Mouse (Mus musculus) T-helper 2 cell (primary cell): ENCODE results near the gene Sdk2.

Experiments
- in situ Hi-C: fragments of 300-600 bp; cut with MboI, MseI; formaldehyde crosslinking; loops from one replicate; pipeline ENCODE4 v1.15.1; 2025; ENCODE audit warnings: high pct_unique_total_duplicates

The Sdk2 gene

DNA sequence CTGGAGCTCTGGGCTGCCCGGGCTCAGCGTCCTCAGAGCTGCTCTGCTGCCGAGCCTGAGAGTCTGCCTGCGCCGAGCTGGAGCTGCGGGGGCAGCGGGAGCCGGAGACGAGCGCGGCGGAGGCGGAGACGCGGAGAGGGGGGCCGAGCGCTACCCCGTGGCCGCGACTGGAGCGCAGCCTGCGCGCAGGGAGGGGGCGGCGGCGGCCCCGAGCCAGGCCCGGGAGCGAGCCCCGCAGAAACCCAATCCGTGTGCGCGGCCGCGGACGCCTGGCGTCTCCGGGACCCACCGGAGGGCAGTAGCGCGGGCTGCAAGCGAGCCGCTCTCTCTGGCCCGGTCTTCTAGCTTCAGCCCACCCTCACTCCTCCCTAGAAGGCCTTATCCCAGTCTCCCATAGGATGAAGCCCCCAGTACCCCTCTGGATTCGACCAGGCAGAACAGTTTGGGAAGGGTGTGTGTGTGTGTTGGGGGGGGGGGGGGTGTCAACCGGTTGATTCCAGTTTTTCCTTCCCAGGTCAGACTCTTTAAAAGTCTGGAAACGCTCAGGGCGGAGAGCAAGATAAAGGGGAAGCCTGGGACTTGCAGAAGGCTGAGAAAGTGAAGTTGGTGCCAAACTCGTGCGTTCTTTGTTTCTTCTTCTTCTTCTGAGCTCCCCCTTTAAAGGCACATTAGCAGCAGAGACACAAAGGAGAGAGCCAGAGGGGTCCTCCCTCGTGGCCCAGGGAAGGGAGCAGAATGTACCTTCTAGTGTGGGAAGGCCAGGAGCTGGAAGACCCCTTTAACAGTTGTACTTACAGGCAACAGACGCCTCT lies at the start of gene Sdk2:
TSS of gene Sdk2 (minus strand) at position 96 of the 812 bp plus-strand sequence.
- in situ Hi-C loops: no loop called here

DNA sequence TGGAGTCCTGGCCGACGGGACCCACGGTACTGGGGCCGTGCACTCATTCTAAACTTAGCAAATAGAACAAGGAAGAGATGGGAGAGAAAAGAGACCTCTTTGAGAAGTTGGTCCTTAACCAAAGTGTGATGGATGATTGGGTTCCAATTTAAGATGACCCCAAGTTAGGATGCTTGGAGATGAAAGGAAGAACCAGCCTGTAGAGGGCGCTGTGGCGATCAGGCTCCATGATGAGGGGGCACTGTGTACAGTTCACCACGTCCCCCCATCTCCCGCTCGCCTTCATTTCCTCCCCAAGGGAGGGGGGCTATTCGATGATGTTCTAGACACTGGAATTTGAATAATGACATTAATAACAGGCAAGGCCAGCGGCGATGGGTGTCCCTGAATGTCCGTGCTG lies 48.2 kb upstream of the Sdk2 start:
- in situ Hi-C loops: no loop called here

DNA sequence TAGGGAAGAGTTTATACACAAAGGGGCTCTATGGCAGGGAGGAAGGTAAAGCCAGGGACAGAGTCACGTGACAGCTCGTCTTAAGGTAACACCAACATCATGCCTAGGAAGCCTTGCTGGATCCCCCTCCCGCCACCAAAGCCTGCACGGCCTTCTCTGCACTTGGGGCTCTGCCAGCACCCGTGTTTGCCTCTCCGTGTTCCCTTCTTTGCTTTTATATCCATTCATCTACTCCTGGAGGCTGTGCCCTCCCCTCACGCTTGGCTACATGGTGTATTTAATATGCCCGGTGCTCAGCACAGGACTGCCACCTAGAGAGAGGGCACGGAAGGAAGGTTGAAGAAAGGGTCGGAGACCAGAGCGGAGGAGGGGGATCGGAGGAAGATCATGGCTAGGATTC lies 47.8 kb upstream of the Sdk2 start:
- in situ Hi-C loops: no loop called here

DNA sequence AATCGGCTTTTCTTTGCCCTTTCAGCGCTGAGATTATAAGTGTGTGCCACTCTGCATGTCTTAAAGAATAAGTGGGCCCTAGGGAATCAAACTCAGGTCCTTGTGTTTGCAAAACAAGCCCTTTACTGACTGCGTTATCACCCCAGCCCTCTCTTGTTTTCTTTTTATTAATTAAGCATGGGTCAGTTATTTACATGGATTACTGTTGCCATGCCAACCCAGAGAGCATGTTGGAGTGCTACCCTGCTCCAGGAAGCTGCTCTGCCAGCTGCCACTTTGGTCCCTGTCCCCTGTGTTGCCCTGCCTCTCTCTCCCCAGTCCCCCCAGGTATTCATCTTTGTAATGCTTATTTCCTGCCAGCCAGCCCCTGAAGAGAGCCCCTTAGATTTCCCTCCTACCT lies 44.0 kb upstream of the Sdk2 start:
- in situ Hi-C loops: no loop called here

DNA sequence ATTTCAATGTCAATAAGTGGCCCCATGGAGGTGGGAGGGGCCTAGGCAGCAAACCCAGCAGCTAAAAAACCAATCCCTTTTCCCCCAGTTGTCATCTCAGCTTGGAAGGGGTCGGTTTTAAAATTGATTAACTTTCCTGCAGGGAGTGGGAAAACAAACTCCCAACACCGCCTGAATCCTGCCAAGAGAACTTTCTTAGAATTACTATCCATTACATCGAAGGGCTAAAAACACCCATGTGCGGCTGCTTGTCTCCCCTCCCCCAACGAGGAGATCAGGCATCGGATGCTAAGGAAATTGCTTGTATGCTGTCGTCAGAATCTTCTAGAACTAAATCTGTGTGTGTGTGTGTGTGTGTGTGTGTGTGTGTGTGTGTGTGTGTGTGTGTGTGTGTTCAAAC lies 26.8 kb upstream of the Sdk2 start:
- in situ Hi-C loops: no loop called here

DNA sequence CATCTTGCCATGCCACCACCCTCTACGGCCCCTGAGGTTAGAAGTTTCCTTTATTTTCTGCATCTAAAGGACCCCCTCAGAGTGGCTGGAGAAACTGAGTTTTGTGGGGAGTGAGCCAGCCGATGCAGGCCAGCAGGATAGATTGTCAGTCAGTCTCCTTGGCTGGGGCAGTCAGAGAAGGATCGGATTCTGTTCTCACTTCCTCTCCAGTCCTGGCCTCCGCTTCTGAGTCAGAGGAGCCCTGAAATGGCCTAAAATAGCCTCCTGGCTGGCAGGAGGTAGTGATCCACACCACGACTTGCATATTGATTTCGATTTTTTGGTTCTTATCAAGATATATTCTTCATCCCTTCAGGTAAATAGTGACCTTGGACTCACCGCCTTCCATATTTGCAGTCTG lies 26.3 kb upstream of the Sdk2 start:
- in situ Hi-C loops: no loop called here

DNA sequence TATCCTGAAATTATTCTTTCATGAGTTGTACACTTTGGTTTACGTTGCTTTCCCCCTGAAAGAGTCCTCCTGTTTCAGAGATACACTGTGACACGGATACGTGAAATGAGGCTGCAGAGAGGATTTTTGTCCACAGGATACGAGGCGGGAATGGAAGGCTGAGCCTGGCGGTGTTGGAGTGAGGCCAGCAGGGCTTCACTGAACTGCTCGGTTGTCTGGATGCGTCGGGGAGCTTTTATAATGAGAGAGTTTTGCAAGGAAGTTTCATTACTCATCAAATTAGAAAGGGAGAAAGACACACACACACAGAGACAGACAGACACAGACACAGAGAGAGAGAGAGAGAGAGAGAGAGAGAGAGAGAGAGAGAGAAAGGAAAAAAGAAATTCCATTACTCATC lies 13.8 kb upstream of the Sdk2 start:
- in situ Hi-C loops: no loop called here

DNA sequence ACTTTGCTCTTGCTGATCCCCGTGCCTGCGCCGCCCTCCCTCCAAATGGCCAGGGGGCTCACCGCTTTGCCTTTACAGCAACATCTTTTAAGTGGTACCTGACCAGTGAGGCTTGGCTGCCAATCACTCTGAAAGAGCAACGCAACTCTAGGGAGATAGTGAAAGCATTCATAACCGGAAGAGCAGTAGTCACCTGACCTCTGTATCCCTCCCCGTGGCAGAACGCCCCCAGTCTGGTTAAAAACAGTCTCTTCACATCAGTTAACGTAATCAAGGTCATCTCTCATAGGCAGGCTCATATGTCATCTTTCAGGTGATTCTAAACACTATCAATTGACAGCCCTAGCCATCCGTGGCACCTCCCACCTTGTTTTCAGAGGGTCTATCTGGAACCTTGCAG lies 5.8 kb upstream of the Sdk2 start:
- in situ Hi-C loops: no loop called here

DNA sequence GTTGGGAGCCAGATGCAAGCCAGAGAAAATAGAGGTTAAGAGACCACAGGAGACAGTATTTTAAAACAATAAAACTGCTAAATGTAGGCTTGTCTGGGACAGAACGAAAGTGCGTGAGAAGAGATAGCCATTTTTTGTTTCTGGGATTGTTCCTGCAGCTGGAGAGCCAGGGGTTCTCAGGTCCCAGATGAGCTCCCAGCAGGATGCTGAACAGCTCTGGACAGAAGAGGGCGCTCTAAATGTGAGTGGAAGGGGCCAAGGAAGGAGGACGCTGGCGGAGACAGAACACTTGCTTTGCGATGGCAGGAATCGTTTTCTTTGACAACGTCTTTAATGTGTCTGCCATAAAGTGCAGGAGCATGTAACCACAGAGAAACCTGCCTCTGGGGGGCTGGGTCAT lies 5.2 kb upstream of the Sdk2 start:
- in situ Hi-C loops: no loop called here

DNA sequence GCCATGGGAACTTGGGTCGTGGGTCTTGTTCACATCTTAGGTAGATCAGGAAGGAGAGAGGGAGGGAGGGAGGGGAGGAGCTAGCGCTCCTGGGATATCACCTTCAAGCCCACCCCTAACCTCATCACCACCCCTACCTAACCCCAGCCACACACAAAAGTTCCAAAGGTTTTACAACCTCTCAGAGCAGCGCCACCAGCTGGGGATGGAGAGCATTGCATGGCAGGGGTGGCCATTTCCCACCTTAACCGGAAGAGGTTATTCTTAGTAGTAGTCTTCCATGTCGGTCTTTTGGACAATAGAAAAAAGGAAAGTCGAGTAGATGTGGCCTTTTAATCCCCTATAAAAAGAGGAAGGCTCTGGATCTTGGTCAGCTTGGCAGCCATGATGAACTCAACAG lies 4.0 kb upstream of the Sdk2 start:
- in situ Hi-C loops: no loop called here

DNA sequence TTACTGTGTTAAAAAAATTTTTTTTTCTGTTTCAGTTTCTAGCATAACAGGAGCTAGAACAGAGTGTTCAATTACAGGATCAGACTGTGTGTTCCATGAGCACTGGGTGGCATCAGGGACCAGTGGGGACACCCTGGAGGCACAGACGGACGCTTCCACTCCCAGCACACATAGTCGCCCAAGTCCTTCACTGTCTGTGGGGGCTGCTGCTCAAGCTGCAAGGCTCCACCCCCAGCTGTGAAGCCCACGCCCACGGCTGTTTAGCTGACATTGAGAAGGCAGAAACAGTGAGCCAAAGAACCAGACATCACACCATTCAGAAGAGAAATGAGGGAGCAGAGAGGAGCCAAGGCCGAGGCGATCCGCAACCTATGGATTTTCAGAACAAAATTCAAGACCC lies 3.3 kb upstream of the Sdk2 start:
- in situ Hi-C loops: no loop called here

DNA sequence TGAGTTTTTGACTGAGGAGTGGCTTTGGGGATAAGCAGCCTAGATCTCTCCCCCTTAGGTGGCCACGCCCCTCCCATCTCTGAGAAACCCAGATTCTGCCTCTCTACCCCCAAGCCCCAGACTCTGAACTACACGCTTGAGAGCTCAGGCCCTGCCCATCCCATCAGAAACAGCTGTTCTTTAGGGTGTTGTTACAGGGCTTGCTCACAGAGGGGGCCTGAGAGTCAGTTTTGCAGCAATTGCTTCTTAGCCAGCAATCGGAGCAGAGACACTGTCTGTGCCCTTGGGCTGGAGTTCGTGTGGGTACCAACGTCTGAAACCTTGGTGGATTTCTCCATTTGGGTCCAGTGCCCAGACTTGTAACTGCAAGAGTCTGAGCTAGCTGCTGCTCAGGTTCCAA lies 1.5 kb upstream of the Sdk2 start:
- in situ Hi-C loops: no loop called here

DNA sequence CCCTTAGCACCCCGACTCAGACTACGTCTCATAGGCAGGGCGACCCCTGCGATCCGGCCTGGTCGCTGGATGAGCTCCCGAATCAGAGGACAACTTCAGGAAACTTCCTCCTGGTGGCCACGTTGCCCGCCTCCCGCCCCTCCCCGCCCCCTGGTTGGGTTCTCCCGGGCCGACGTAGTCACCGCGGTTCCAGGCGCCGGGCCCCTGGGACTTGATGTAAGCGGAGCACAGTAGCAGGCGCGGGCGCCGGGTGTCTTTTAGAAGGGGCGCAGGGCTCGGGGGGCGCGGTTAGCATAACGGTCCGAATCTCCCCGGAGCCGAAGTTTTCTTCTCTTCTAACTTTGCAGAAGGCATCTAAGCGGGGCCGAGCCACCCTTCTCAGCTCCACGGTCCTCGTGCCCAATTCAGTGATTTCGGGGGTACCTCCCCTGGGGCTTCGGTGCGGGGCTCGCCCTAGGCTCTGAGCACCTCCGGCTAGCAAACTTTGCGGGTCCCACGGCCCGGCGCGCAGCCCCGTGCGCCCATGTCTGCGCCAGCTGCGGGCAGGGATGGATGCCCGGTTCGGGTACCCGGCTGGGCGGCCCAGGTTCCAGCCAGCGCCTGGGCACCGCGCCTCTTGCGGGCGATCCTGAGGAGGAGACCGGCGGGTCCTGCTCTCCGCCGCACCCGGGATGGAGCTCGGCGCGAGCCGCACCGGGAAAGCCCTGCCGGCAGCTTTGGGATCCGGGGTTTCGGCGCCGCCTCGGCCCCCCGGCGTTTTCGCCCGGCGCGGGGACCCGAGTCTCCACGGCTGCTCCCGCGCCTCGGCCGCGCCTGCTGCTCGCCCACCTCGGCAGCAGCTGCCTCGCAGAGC lies 522 bp downstream of the Sdk2 start:
- in situ Hi-C loops: no loop called here

DNA sequence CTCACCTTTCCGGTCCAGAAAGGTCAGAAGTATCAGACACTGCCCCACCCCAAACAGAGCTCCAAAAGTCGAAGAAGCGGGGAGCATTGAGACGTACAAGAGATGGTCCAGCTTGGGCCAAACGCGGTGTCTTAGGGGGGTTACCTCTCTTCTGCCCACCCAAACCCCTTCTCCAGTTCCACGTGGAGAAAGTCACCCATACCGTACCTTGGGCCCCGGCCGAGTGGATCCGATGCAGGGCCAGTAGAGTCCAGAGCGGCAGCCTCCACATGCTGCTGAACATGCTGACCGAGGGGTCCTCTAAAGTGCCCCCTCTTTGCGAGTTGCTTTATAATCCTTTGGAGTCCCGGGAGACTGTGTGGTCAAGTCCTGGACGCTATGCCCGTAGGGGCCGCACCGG lies 1.2 kb downstream of the Sdk2 start:
- in situ Hi-C loops: no loop called here

DNA sequence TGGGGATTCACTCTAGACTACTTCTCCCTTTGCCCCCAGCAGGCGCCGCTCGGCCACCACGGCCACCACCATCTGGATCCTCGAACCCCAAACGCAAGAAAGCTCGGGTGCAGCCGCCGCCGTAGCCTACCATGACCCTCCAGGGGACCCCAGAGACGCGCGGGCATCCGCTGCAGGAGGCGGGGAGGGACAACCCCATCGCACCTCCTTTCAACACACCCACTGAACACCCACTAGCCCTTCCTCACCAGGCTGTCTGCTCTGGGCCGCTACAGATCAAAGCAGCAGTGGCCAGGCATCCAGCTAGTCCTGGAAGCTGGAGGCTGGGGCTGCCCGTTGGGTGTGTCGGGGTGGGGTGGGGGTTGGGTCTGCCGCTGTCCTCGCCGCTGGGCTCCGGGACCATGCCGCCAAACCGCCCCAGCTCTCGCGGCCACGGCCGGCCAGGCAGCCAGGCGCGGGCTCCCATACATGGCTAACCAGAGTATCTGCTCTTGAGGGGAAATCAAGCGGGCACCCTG lies 1.9 kb downstream of the Sdk2 start:
- in situ Hi-C loops: no loop called here

DNA sequence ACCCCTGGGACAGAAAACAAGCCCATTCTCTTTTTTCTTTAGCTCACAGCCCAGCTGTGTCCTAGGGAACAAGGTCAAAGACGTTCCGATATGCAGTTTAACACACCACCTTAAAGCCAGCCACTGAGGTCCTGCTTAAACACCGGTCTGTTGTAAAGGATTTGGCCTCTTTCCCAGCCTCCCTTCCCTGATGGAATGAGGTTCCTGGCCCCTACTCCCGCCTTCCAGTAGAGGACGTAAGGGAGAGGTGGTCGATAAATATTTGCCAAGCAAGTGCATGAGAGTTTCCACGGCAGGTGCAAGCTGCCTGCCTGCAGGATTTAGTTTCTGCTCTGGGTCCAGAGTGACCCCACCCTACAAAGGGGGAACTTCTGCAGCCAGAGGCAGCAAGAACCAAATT lies 4.9 kb downstream of the Sdk2 start:
- in situ Hi-C loops: no loop called here

DNA sequence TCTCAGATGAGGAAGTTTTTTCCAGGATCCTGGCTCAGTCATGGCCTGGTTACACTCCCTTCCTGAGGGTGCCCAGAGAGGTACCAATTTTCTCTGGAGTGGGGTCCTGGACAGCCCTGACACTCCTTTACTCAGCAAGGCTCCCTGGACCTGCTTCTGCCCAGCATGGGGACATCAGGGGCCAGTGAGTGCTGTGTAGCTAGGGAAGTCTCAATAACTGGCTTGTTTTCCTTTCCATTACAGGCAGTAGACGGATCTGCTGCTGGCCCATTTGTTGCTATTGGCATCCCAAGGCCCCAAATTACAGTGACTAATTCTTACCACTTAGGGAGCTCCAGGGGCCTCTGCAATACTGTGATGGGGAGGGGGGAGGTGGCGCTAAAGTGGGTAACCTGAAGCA lies 5.6 kb downstream of the Sdk2 start:
- in situ Hi-C loops: no loop called here

DNA sequence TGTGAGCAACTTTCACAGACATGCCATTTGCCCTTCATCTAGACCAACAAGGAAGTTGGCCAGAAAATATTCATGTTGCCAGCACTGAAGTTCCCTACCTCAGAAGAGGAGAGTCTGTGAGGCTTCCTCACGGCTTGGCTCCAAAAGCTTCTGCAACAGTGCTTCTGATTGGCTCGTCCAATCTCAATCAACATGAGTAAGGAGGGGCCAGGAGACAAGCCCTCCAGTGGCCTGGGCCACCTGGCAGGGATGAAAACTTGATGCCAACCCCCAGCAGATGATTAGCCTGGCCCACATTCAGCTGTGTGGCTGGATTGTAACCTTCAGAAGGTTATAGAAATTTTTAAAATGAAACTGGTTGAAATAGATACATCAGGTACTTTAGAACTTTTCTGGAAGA lies 10.5 kb downstream of the Sdk2 start:
- in situ Hi-C loops: no loop called here

DNA sequence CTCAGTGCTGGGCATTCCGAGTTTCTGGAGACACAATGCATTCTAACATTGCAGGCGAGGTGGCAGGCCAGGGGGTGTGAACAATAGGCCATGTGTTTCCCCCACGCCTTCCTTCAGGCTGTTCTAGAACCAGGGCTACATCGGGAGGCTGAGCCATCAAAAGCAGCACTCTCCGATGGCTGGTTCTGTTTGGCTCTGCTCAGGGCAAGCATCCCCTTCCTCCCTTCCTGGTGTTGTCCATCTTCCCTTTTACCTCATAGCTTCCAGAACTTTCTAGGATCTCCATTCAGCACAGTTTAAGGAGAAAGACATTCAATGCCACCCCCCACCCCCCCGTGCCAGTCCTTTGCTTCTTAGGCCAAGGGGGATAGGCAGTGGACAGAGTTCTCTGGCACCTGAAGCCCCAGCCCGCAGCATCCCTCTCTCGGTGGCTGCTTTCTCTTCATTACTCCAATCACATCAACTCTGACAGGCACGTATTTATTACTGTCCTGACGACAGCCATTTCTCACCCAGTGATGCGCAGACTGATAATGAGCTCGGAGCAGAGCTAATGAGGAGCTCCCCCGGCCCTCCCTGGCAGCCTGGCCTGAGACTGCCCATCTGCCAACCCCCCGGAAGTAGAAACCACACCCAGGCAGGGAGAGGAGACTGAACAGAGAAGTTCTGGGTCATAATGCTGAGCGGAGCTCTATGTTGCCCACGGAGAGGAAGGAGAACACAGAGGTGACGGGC lies 12.1 kb downstream of the Sdk2 start:
- in situ Hi-C loops: no loop called here

DNA sequence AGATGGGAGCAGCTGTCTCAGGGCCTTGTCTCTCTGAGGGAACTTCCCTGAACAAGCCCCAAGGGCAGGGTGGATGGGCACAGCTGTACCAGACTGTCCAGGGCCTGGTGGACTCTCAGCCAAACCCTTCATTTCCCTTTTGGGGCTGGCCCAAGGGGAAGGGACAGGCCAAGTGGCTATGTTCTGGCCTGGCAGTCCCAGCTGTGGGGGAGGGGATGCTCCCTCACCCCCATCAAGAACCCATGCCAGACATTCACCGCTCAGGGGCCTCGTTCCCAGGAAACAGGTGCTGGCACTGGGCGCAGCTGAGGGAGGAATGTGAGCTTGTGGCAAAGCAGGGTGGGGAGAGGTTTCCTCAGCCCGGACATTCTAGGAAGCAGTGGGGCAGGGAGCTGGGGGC lies 15.5 kb downstream of the Sdk2 start:
- in situ Hi-C loops: no loop called here

DNA sequence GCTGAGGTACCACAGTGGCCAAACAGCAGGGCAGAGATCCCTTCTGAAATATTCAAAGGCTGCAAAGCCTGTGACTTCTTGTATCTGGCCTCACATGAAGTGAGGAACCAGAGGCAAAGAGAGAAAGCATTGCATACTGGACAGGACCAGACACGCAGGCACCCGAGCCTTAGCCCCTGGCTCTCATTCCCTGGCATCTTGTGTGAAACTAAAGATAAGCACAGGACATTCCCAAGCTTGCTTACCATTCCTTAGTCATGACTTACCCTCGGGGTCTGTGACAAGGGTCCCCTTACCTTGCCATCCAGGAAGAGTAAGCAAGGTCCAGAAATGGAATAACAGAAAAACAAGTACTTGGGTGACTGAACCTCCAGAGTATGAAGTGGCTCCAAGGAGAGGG lies 16.3 kb downstream of the Sdk2 start:
- in situ Hi-C loops: no loop called here

DNA sequence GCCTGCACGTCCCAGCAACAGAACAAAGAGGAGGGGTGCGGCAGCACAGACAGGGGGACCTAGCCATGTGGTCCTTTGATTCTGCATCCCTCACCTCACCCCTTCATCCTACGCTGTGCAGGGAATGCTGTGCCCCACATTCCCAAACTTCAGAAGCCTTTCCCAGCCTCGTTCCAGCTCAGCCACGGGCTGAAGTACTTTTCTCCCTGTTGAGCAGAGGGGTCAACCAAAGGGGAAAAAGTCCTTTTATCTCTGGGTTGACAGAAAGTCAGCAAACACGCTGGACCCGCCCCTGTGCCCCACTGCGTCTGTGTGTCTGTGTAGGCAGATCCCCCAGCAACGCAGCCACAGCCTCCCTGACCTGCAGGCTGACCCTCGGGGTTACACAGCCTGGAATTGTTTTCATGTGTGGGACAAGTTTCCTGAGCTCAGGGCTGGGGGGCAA lies 18.9 kb downstream of the Sdk2 start:
- in situ Hi-C loops: no loop called here
